Mouse (Mus musculus) common myeloid progenitor, adult 5-6 weeks (primary cell): Measurements from ENCODE around the gene Adprhl1. TPM values are rescaled to one million over a fixed set of nuclear protein-coding genes. Genes with fewer than 3 reads are reported as not detected.

Experiments used
- ATAC-seq: replicated peaks from 2 replicates; pipeline ENCODE4 v1.8.0; 2016; ENCODE audit warnings: low read depth, mild to moderate bottlenecking, moderate TSS enrichment, inconsistent platforms; ENCODE audit not compliant: poor library complexity, severe bottlenecking
- total RNA-seq: library from RNA; stranded (forward); fragments of 200-1000, 187-1606 nt; gene quantifications from 2 replicates; pipeline ENCODE4 v1.2.3, GENCODE M21; 2017

Adprhl1 gene
- total RNA-seq = not detected in 2 replicates

- ATAC-seq = peak; percentile 96
Measured at GRCm38 (mm10) chr8:13254019-13254418, at the start of gene Adprhl1. Gene Adprhl1 (minus strand): TSS chr8:13254162.

- ATAC-seq = no peak
Measured at GRCm38 (mm10) chr8:13301036-13301435, 47.1 kb upstream of the Adprhl1 start.

- no peak for ATAC-seq
Measured at GRCm38 (mm10) chr8:13299571-13299970, 45.6 kb upstream of the Adprhl1 start.

- no peak for ATAC-seq
Measured at GRCm38 (mm10) chr8:13293677-13294470, 39.9 kb upstream of the Adprhl1 start.

GRCm38 (mm10) chr8:13292364-13292763, 38.4 kb upstream of the Adprhl1 start:
- ATAC-seq = peak; percentile 52

- no peak for ATAC-seq
Measured at GRCm38 (mm10) chr8:13288646-13289045, 34.7 kb upstream of the Adprhl1 start.

- ATAC-seq = peak; percentile 73
Measured at GRCm38 (mm10) chr8:13287692-13288623, 34.0 kb upstream of the Adprhl1 start, which contains the start of the genes Dcun1d2 and Tmco3. Gene Dcun1d2 (minus strand): TSS chr8:13288131. Gene Tmco3 (plus strand): TSS chr8:13288190.

- ATAC-seq = peak; percentile 85
Measured at GRCm38 (mm10) chr8:13287304-13287691, 33.3 kb upstream of the Adprhl1 start.

GRCm38 (mm10) chr8:13283200-13283599, 29.2 kb upstream of the Adprhl1 start:
- ATAC-seq = no peak

- 0 out of 2 replicates have a peak, but pooled peaks have one; percentile 22 for ATAC-seq
Measured at GRCm38 (mm10) chr8:13276941-13277447, 23.0 kb upstream of the Adprhl1 start.

GRCm38 (mm10) chr8:13272834-13273233, 18.9 kb upstream of the Adprhl1 start:
- ATAC-seq = no peak

- ATAC-seq = no peak
Measured at GRCm38 (mm10) chr8:13267566-13267965, 13.6 kb upstream of the Adprhl1 start.

GRCm38 (mm10) chr8:13263376-13263775, 9.4 kb upstream of the Adprhl1 start:
- ATAC-seq = peak; percentile 50

- no peak for ATAC-seq
Measured at GRCm38 (mm10) chr8:13253413-13253812, 549 bp downstream of the Adprhl1 start.

GRCm38 (mm10) chr8:13252837-13253236, 1.1 kb downstream of the Adprhl1 start:
- ATAC-seq = no peak

- no peak for ATAC-seq
Measured at GRCm38 (mm10) chr8:13244343-13244880, 9.6 kb downstream of the Adprhl1 start.

- no peak for ATAC-seq
Measured at GRCm38 (mm10) chr8:13242985-13243870, 10.7 kb downstream of the Adprhl1 start.

- ATAC-seq = no peak
Measured at GRCm38 (mm10) chr8:13240691-13241090, 13.3 kb downstream of the Adprhl1 start.

GRCm38 (mm10) chr8:13240055-13240454, 13.9 kb downstream of the Adprhl1 start:
- no peak for ATAC-seq
